Mouse (Mus musculus) cerebellum, postnatal 4 days (tissue): Measurements from ENCODE around the gene Taf6l.
A peak's percentile ranks its signal among the peaks of the same experiment; 100 is the strongest.

ENCODE experiments used
- DNase-seq, 2 experiments: peaks; one replicate each; pipeline ENCODE4 v3.0.0; 2022; ENCODE audit warnings: low spot score in 2 of 2, mixed read lengths in 1 of 2

Gene Taf6l

DNA sequence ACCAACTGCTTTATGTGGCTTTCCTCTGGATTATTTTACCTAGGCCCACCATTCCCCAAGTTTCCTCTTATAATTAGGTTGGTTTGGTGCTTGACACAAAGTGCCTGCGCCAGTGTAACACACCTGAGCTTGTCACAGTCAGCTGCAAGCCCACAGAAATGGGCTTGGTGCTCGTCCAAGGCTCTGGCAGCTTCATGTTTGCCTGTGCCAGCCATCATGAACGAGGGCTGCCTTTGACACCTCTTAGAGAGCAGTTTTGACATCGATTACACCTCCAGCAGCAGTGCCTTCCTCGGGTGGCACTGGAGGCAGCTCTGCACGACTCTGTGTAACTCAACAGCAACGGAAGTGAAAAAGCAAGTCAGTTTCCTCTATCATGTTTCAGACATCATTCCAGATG, 4.0 kb upstream of the Taf6l start:
- DNase-seq, result no peak

GRCm38 (mm10) chr19:8789171-8789570, 3.0 kb upstream of the Taf6l start:
- DNase-seq, result no peak

DNA sequence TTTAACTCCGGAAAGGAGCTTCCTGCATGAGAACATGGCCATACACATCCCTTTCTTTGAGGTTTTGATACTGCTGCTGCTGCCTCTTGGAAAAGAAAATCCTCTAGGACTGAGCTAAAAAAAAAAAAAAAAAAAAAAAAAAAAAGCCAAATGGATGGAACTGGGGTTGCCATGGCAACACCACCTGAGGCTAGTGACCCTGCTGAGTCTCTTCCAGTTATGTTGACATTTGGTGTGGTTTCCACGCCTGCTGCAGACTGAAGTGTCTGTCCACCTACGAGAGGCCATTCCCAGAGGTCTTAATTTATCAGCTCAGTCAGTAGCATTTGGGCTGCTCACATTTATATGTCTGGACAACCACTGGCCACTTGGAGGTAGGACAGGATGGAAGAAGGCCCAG, 2.3 kb upstream of the Taf6l start:
- DNase-seq, result no peak

DNA sequence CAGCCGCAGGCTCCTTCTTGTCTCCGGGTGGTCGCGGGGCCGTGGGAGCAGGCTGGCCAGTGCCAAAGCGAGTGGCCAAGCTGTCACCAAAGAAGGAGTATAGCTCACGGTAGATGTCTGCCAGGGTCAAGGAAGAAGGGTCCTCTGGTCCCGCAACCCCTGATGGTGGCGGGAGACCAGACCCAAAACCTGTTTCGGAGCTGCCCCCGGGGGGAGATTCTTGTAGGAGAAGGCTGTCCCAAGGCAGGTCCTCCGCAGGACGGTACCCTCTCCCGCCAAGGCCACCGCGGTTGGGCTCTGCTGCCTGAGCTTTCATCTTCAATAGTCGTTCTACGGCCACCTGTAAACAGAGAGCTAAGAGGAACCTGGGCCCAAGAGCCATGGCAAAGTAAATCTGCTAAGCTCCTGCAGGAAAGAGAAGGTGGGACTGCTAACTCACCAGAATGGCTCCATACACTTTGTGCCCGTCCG, 11.2 kb downstream of the Taf6l start:
- no peak for DNase-seq

GRCm38 (mm10) chr19:8774086-8774835, 12.0 kb downstream of the Taf6l start, which contains the start of gene Tmem179b:
Gene Tmem179b, minus strand, starts transcription at chr19:8774467.
- DNase-seq, result peak; percentile 95 to 96

DNA sequence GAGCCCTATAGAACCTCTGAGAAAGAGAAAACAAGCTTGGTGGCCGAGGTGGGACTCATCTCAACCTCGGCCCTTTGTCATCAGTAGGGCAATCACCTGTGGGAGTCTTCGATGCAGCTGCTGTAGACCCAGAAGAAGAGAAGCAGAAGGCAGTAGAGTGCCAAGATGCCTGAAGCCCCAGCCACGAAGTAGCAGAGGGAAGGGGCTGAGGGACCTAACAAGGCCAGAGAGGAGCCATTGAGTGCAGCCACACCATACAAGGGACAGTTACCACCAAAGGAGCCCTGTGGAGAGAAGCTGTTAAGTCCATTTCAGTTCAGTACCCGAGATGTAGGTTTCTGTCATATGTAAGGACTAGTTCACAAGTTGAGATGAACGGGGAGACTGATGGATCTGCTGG, 12.8 kb downstream of the Taf6l start:
- DNase-seq, result no peak

- no peak for DNase-seq
Observed at GRCm38 (mm10) chr19:8772996-8773395, 13.2 kb downstream of the Taf6l start.

DNA sequence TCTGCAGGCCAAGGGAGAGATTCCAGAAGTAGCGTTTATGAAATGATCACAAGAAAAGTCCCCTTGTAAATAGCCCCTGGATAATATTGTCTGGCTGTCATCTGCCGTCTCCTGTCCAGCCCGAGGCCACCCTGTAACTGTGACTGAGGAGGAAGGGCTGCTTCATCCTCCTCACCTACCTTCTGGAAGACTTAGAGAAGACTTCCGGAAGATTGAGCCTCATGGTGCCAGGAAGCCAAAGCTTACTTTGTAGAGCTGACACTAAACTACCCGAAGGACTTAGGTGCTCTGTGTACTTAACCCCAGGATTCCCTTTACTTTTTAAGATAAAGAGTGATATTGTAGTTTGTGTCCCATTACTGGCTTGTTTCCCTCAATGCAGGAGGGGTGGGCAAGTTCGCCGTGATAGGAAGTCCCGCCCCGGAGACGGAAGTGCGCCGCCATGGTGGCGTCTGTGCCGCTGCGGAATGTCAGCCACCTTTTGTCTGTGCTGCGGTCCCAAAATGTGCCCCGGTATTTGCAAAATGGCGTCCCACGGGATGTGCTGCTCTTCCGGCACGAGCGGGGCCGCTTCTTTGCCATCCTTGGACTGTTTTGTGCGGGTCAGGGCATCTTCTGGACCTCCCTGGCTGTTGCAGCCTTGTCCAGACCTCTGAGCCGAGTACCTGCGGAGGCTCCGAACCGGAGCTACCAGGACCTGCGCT, 15.5 kb downstream of the Taf6l start, which contains the start of gene Tmem223:
Gene Tmem223 (plus strand): TSS at position 430 of the 704 bp plus-strand sequence.
- DNase-seq, result peak; percentile 49 to 79

- no peak for DNase-seq
Observed at GRCm38 (mm10) chr19:8765562-8765961, 20.7 kb downstream of the Taf6l start.

DNA sequence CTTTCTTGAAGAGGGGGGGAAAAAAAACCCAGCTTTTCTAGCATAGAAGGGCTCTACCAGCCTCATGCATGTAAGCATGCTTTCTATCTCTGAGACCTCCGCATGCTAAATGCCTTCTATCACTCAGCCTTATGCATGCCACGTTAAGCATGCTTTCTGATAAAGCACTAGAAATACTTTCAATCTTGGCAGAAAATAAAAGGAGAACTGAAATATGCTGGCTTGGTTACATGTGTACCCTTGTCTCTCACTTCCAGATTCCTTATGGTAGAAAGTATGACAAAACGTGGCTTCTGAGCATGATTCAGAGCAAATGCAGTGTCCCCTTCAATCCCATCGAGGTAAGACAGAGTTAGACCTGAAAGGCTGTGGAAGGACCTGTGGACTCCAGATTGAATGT, 22.9 kb downstream of the Taf6l start:
- DNase-seq, result no peak

- no peak for DNase-seq
Observed at GRCm38 (mm10) chr19:8760757-8761156, 25.5 kb downstream of the Taf6l start.

DNA sequence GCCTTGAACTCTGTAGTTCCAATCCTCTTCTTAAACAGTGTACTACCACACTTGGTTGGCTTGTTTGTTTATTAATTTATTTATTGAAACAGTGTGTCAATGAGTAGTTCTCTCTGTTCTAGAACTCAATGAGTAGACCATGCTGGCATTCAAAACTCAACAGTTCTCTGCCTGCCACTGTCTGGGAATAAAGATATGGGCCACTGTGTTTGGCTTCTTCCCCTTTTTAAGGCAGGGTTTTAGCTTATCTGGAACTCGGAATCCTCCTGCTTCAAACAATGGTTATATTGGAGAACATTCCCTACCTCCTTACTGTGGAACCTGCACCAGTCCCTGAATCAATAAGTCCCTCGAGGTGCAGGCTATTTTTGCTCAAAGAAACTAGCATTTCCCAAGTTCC, 27.3 kb downstream of the Taf6l start:
- DNase-seq, result no peak

GRCm38 (mm10) chr19:8757471-8757998, 28.7 kb downstream of the Taf6l start:
- DNase-seq, result no peak

GRCm38 (mm10) chr19:8756635-8757387, 29.4 kb downstream of the Taf6l start, which contains the start of gene Nxf1:
Gene Nxf1, plus strand, starts transcription at chr19:8757073.
- DNase-seq, result peak; percentile 75 to 93

DNA sequence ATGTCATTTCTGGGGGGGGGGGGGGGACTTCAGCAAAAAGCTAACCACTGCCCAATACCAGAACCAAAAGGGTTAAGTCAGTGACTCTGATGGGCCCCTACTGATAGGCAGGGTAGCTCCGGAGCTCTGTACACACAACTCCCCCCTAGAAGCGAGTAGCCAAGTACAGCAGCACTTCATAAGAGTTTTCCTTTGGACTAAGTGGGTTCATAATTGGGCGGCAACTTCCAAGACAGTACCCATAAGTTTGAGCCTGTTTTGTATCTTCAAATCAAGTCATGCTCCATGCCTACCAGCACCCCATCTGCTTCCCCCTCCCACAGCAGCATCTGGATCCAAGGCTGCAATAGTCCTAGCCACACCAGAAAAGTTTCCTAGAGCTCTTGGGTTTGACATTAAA, 30.6 kb downstream of the Taf6l start:
- DNase-seq, result no peak

DNA sequence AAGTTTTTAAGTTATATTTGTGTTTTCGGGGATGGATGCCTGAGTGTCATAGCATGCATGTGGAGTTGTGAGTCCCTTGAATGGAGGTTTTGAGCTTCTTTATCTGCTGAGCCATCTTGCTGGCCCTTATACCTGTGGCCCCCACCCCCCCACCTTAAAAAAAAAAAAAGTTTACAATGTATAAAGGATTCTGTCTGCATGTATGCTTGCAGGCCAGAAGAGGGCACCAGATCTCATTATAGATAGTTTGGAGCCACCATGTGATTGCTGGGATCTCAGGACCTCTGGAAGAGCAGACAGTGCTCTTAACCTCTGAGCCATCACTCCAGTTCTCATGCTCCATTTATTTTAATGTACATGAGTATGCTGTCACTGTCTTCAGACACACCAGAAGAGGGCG, 38.8 kb downstream of the Taf6l start:
- no peak for DNase-seq

- no peak for DNase-seq
Observed at GRCm38 (mm10) chr19:8745382-8745781, 40.8 kb downstream of the Taf6l start.

- no peak for DNase-seq
Observed at GRCm38 (mm10) chr19:8742176-8742575, 44.0 kb downstream of the Taf6l start.

DNA sequence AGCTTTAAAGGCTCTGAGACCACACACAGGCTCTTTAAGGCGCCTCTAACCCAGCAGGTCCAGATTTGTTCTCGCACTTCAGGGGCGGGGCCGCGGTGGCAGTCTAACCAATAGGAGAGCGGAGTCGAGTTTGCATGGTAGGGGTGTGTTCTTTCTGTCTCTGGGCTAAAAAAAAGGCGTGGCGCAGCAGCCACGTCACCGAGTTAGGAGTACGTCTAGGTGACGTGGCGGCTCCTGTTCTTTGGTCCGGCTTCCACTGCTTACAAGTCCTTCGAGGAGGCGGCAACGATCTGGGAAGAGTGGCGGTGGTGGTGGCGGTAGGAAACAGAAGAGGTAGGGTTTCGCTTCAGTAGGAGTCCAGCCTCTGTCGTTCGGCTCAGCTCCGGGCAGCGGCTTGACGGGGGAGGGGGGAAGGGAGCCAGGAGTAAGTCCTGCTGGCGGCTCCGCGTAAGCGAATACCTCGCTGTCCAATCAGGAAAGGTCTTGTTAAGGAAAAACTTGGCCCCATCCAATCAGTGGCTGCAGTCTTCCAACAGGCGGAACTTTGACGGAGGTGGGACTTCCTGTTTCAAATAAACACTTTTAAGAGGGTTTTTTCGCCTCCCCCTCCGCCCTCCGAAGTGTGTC, 44.9 kb downstream of the Taf6l start, which contains the start of gene Stx5a:
Gene Stx5a (plus strand): TSS at position 171 of the 627 bp plus-strand sequence.
- DNase-seq, result peak; percentile 81 to 89

- DNase-seq, result no peak
Observed at GRCm38 (mm10) chr19:8740603-8741002, 45.6 kb downstream of the Taf6l start, which contains the start of gene 1700092M07Rik. Gene 1700092M07Rik, plus strand, starts transcription at chr19:8740718.

DNA sequence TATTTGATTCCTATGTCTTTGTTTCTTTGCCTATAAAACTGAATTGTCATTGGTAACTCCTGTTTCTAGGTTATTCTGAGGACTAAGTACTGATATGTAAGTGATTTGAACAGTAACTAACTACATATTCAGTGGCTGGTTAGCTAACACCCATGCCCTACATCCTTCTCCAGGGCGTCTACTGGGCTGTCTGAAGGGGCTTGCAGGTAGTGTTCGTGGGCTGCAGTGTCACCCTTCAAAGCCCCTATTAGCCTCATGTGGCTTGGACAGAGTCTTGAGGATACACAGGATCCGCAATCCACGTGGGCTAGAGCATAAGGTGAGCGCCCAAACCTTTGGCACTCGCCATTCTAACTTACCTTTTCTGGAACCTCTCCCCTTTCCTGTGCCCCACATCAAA, 46.6 kb downstream of the Taf6l start:
- no peak for DNase-seq
